Mouse (Mus musculus) liver, embryonic 12.5 days (tissue): ENCODE results near the gene 2410137M14Rik. TPM values are rescaled to one million over a fixed set of nuclear protein-coding genes. Genes with fewer than 3 reads are reported as not detected.
A peak's percentile ranks its signal among the peaks of the same experiment; 100 is the strongest.

ENCODE experiments used
- ATAC-seq: fragments of 200-750 bp; cut with Nextera tagmentation; 2 replicates; pipeline ENCODE4 v1.8.0; 2017; ENCODE audit warnings: moderate number of reproducible peaks, mild to moderate bottlenecking, moderate library complexity
- H3K27ac ChIP-seq: fragments of 300-500 bp; sonication (generic); 2 replicates; pipeline ENCODE4 v1.5.1; 2016; ENCODE audit warnings: mild to moderate bottlenecking
- H3K27me3 ChIP-seq: fragments of 300-500 bp; sonication (generic); replicated peaks from 2 replicates; pipeline ENCODE4 v1.6.1; 2016; ENCODE audit warnings: mild to moderate bottlenecking, moderate library complexity
- H3K36me3 ChIP-seq: fragments of 300-500 bp; sonication (generic); 2 replicates; pipeline ENCODE4 v1.6.1; 2016; ENCODE audit warnings: mild to moderate bottlenecking, moderate library complexity
- H3K4me1 ChIP-seq: fragments of 300-500 bp; sonication (generic); 2 replicates; pipeline ENCODE4 v1.6.1; 2016
- H3K4me2 ChIP-seq: fragments of 300-500 bp; sonication (generic); 2 replicates; pipeline ENCODE4 v1.6.1; 2016; ENCODE audit warnings: mild to moderate bottlenecking, moderate library complexity
- H3K4me3 ChIP-seq: fragments of 300-500 bp; sonication (generic); 2 replicates; pipeline ENCODE4 v1.5.1; 2016; ENCODE audit warnings: mild to moderate bottlenecking, moderate library complexity
- H3K9ac ChIP-seq: fragments of 300-500 bp; sonication (generic); 2 replicates; pipeline ENCODE4 v1.6.1; 2016; ENCODE audit warnings: mild to moderate bottlenecking, moderate library complexity
- H3K9me3 ChIP-seq: fragments of 300-500 bp; sonication (generic); replicated peaks from 2 replicates; pipeline ENCODE4 v1.6.1; 2016; ENCODE audit warnings: mild to moderate bottlenecking, moderate library complexity
- WGBS: fragments of 180-500 bp; shearing (Covaris S2); methylation state at CpG from one replicate; pipeline ENCODE4 v1.1.7; 2016; ENCODE audit not compliant: insufficient replicate concordance; 5-methylcytosine and 5-hydroxymethylcytosine counted together
- polyA plus RNA-seq: library from polyadenylated mRNA; unstranded; fragments of >200 nt; fragmentation: Nextera tagmentation; extraction: Ambion mirVana; gene quantifications from 2 replicates; pipeline ENCODE4 v1.2.1, GENCODE M21; 2016

Gene 2410137M14Rik
- polyA plus RNA-seq, 1 experiment from 2014 or later = not detected

DNA sequence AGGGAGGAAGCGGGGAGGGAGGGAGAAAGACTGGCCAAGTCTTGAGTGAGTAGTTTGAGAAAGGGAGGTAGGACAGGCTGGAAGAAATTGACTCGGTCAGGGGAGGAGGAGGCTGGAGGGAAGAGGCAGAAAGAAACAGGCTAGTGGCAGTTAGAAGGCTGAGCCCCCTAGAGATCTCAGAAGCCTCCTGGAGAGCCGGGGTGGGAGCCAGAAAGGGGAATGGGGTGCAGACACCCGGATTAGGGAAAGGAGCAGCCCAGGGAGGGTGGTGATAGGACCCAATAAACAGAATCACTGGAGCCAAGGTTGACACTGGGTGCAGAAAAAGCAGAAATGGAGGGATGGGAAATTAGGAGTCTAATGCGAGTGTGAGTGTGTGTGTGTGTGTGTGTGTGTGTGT lies 37.3 kb downstream of the 2410137M14Rik start:
- Histone ChIP-seq H3K9me3 (no peaks in the 10 kb centered on the region), H3K4me3 (no peak overlapping the region; the same call in 1 of the 2 replicates), H3K9ac (no peak overlapping the region), H3K4me2 (no peak overlapping the region), H3K27ac (no peak overlapping the region), H3K4me1 (peaks cover 8% of the 10 kb centered on the region; the same call in 1 of the 2 replicates), H3K36me3 (peaks cover 4% of the 10 kb centered on the region), H3K27me3 (peaks cover 91% of the 10 kb centered on the region)
- 17% methylated on average over 5 of the region's 5 CpGs for WGBS
- ATAC-seq = no peak

DNA sequence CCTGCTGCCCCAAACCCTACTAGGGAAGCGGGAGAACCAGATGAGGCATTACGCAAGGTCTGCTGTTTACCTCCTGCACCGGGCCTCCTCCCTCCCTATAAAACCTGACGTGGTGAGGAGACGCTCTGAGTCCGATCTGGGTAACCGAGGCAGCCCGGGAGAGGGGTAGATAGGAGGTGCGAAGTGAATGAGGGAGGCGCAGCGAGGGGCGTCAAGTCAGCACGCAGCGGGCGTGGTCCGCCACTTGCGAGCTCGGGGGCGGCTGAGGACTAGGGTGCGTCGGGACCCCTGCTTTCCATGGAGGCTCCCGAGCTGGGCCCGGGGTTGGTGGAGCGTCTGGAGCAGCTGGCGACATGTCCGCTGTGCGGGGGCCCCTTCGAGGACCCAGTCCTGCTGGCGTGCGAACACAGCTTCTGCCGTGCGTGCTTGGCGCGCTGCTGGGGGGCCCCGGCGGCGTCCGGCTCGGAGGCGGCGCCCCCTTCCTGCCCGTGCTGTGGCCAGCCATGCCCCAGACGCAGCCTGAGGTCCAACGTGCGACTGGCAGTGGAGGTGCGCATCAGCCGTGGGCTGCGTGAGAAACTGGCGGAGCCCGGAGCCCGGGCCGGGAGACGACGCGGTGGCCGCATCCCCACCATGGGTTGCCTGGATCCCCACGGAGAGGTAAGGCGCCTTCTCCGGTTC lies 38.1 kb downstream of the 2410137M14Rik start, which contains the start of gene Rnf39:
Rnf39 (plus strand) TSS at position 128 of the 681 bp plus-strand sequence.
- peak within 1 kb of the TSS; percentile 36 for H3K4me3 ChIP-seq
- peak within 1 kb of the TSS; percentile 60 for H3K4me2 ChIP-seq
- H3K27ac ChIP-seq = no peak within 1 kb of the TSS
- no peak for ATAC-seq
- H3K9me3 ChIP-seq = no peaks in the 10 kb centered on the region
- no peak within 1 kb of the TSS for H3K9ac ChIP-seq
- H3K27me3 ChIP-seq = peaks cover 85% of the 10 kb centered on the region
- H3K36me3 ChIP-seq = no peaks in the 10 kb centered on the region
- WGBS = 4% methylated on average over 59 of the region's 59 CpGs
- peaks cover 8% of the 10 kb centered on the region; the same call in 1 of the 2 replicates for H3K4me1 ChIP-seq

DNA sequence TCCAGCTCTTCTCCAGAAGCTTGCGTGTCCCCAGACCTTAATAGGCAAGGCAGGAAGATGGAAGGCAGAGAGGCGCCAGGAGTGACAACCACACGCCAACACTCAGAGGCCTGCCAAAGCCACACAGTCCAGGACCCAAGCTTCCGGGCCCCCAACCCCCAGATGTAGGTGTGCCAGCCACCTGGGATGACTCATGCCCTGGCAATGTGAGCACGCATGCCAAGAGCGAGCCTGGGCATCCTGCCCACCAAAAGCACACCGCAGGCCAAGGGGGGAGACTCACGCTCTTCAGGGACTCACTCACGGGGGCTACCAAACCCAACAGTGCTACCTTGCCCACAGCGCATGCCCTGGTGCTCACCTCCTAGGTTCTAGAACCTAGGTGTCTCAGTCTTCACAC lies 38.6 kb downstream of the 2410137M14Rik start:
- peaks cover 80% of the 10 kb centered on the region for H3K27me3 ChIP-seq
- H3K4me1 ChIP-seq = peaks cover 6% of the 10 kb centered on the region; the same call in 1 of the 2 replicates
- H3K4me2 ChIP-seq = peak overlapping the region; percentile 60
- no peak for ATAC-seq
- H3K9me3 ChIP-seq = no peaks in the 10 kb centered on the region
- no peaks in the 10 kb centered on the region for H3K36me3 ChIP-seq
- WGBS = 46% methylated on average over 10 of the region's 10 CpGs
- no peak overlapping the region for H3K9ac ChIP-seq
- peak overlapping the region; percentile 36; the same call in 1 of the 2 replicates for H3K4me3 ChIP-seq
- H3K27ac ChIP-seq = no peak overlapping the region

DNA sequence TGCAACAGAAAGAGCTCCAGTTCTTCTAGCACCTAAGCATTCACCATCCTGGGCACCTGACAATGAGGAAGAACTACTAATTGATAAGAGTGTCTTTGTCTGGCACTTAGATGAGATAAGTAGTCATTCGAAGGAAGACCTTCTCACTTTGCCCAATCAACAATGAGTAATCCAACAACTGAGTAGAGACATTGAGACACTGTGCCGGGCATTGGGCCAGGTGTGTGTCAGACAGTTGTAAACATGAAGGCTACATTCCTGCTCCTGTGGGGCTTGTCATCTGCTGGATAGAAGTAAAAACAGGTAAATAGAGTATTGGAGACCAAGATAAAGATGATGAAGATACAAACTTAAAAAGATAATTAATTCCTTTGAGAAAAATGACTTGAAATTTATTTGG lies 43.0 kb downstream of the 2410137M14Rik start:
- Histone ChIP-seq H3K4me2 (no peak overlapping the region), H3K9ac (no peak overlapping the region), H3K9me3 (no peaks in the 10 kb centered on the region), H3K27me3 (peaks cover 45% of the 10 kb centered on the region), H3K4me1 (no peaks in the 10 kb centered on the region), H3K4me3 (no peak overlapping the region), H3K27ac (no peak overlapping the region), H3K36me3 (no peaks in the 10 kb centered on the region)
- WGBS = 46% methylated on average over 2 of the region's 2 CpGs
- ATAC-seq = no peak

DNA sequence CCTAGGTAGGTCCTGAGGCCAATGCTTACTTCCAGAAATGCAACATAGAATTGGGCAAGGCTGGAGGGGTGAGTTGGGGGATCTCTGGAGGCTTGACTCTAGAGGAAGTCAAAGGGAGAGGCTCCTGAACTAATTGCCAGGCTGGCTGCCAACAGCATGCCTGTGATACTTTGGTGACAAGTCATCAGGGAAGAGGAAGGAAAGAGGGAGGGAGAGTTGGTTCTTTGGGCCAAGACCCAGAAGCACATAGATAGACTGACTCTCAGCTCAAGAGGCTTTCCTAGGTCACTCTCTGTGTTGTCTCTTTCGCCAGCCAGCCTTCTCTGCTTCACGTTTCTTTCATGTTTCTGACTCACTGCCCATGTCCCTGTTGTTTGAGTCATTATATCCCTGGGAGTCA lies 49.2 kb downstream of the 2410137M14Rik start:
- H3K9ac ChIP-seq = no peak overlapping the region
- 39% methylated on average over 2 of the region's 2 CpGs for WGBS

DNA sequence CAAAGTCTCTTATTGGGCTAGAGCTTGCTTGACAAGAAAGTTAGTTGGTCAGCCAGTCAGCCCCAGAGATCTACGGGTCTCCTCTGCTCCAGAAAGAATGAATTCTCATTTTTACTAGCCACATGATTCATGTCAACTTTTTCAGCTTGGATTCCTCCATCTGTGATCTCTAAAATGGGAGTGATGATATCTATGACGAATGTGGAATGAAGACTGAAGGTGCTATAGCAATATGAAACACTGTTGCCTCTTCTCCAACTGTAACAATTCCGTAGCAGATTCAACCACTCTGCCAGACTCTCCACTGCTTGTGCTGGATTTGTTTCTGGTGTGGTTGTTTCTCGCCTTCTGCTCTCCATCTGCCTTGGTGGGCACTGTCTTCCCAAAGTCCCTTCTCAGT lies 49.9 kb downstream of the 2410137M14Rik start:
- Histone ChIP-seq H3K36me3 (no peaks in the 10 kb centered on the region), H3K27ac (no peak overlapping the region), H3K4me2 (no peak overlapping the region), H3K4me3 (no peak overlapping the region), H3K9ac (no peak overlapping the region), H3K4me1 (no peaks in the 10 kb centered on the region), H3K27me3 (peaks cover 18% of the 10 kb centered on the region; the same call in 1 of the 2 replicates), H3K9me3 (no peaks in the 10 kb centered on the region)
- ATAC-seq = no peak
- 64% methylated on average over 4 of the region's 4 CpGs for WGBS

More for the DNA sequence above, 49.2 kb downstream of the 2410137M14Rik start:
- no peak overlapping the region for H3K4me3 ChIP-seq
- no peak for ATAC-seq
- H3K9me3 ChIP-seq = no peaks in the 10 kb centered on the region
- no peak overlapping the region for H3K4me2 ChIP-seq
- H3K4me1 ChIP-seq = no peaks in the 10 kb centered on the region
- H3K27ac ChIP-seq = no peak overlapping the region
- H3K36me3 ChIP-seq = no peaks in the 10 kb centered on the region
- H3K27me3 ChIP-seq = peaks cover 22% of the 10 kb centered on the region; the same call in 1 of the 2 replicates

DNA sequence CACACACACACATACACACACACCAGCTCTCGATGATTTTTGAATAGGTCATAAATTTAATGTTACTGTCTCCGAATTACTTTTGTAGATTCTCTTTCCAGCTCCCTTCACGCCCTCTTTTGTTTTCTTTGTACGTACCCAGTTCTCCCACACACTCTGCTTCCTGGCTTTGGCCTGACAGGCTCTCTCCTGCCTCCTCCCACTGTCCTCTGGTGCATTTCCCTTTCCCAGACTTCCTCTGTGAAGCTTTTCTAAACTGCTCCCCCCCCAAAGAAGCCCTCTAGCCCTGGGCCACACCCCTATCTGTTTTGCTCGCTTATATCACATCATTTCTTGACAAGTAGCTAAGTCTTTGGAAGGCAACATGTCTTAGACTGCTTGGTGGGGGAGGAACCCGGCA lies 50.8 kb downstream of the 2410137M14Rik start:
- Histone ChIP-seq H3K4me1 (no peaks in the 10 kb centered on the region), H3K9ac (no peak overlapping the region), H3K4me2 (no peak overlapping the region), H3K27me3 (0 out of 2 replicates have a peak, but pooled peaks cover 14% of the 10 kb centered on the region), H3K36me3 (no peaks in the 10 kb centered on the region), H3K9me3 (no peaks in the 10 kb centered on the region), H3K4me3 (no peak overlapping the region), H3K27ac (no peak overlapping the region)
- no peak for ATAC-seq
- WGBS = 46% methylated on average over 6 of the region's 6 CpGs

DNA sequence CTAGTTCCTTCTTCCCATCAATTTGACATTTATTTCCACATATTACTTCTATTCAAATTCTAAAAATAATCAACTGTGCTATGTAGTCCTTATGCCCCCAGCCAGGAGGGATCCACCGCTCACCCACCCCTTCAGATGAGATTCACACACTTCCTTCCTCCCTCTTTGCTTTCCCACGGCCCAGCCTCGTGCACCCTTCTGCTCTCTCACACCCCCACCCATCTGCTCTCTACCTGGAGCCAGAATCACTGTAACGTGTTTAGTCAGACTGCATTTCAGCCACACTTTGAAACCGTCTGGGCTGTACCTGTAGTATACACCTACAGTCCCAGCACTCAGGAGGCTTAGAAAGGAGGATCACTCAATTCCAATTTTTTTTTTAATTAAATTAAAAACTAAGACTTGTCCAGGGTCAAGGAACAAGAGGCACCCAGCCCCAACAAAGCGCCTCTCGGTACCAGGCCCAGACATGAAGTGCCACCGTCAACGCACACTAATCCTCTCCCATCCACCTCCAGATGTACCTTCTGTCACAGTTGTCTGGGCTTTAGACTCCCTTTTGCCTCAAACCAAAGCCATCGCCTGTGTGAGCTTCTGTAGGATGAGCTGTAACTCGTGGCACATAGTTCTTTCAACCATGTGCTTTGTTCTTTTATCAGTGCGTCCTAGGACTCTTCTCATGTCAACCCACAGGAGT lies 51.7 kb downstream of the 2410137M14Rik start:
- no peak for ATAC-seq
- Histone ChIP-seq H3K27ac (no peak overlapping the region), H3K4me3 (no peak overlapping the region), H3K9ac (no peak overlapping the region), H3K4me1 (no peaks in the 10 kb centered on the region), H3K36me3 (no peaks in the 10 kb centered on the region), H3K27me3 (0 out of 2 replicates have a peak, but pooled peaks cover 14% of the 10 kb centered on the region), H3K9me3 (no peaks in the 10 kb centered on the region), H3K4me2 (no peak overlapping the region)
- WGBS = 59% methylated on average over 12 of the region's 12 CpGs

Other genes starting within 250 kb of the 2410137M14Rik start
- not detected in 2 replicates for gene H2-M10.5, start 208.3 kb downstream of the 2410137M14Rik start, polyA plus RNA-seq
- gene H2-M10.6, start 169.1 kb downstream of the 2410137M14Rik start, polyA plus RNA-seq = not detected in 2 replicates
- gene Trim26, start 144.1 kb downstream of the 2410137M14Rik start, polyA plus RNA-seq = 14.4 and 16.2 TPM in 2 replicates
- 0.38 and 0.43 TPM in 2 replicates for gene Trim15, start 114.0 kb downstream of the 2410137M14Rik start, polyA plus RNA-seq
- gene Trim10, start 111.7 kb downstream of the 2410137M14Rik start, polyA plus RNA-seq = 227 and 235 TPM in 2 replicates
- not detected in 2 replicates for gene Trim40, start 91.1 kb downstream of the 2410137M14Rik start, polyA plus RNA-seq
- not detected in 2 replicates for gene Trim31, start 83.1 kb downstream of the 2410137M14Rik start, polyA plus RNA-seq
- not detected in 2 replicates for gene Rnf39, start 38.3 kb downstream of the 2410137M14Rik start, polyA plus RNA-seq
- 44.5 and 47.3 TPM in 2 replicates for gene Ppp1r11, start 29.5 kb downstream of the 2410137M14Rik start, polyA plus RNA-seq
- 32.7 and 33.5 TPM in 2 replicates for gene Znrd1, start 22.7 kb downstream of the 2410137M14Rik start, polyA plus RNA-seq
- gene Znrd1as, start 22.6 kb downstream of the 2410137M14Rik start, polyA plus RNA-seq = 3.9 and 5.2 TPM in 2 replicates
- 0.11 TPM in 1 of 2 replicates, not detected in the other for gene H2-M5, start 8.3 kb upstream of the 2410137M14Rik start, polyA plus RNA-seq
- 11.2 and 11.8 TPM in 2 replicates for gene Zfp57, start 19.9 kb upstream of the 2410137M14Rik start, polyA plus RNA-seq
- not detected in 2 replicates for gene Mog, start 42.2 kb upstream of the 2410137M14Rik start, polyA plus RNA-seq
- gene Gabbr1, start 64.7 kb upstream of the 2410137M14Rik start, polyA plus RNA-seq = 1.1 and 1.6 TPM in 2 replicates
- gene Olfr90, start 107.3 kb upstream of the 2410137M14Rik start, polyA plus RNA-seq = not detected in 2 replicates
- not detected in 2 replicates for gene Olfr91, start 117.0 kb upstream of the 2410137M14Rik start, polyA plus RNA-seq
- not detected in 2 replicates for gene Olfr92, start 138.9 kb upstream of the 2410137M14Rik start, polyA plus RNA-seq
- not detected in 2 replicates for gene Olfr93, start 180.3 kb upstream of the 2410137M14Rik start, polyA plus RNA-seq
- not detected in 2 replicates for gene Ubd, start 212.7 kb upstream of the 2410137M14Rik start, polyA plus RNA-seq
- gene Olfr94, start 219.8 kb upstream of the 2410137M14Rik start, polyA plus RNA-seq = not detected in 2 replicates
- gene Olfr95, start 231.9 kb upstream of the 2410137M14Rik start, polyA plus RNA-seq = not detected in 2 replicates
- not detected in 2 replicates for gene Olfr96, start 238.9 kb upstream of the 2410137M14Rik start, polyA plus RNA-seq